Mouse (Mus musculus): ENCODE measurements around the gene Brd3.

- no peak for TF ChIP-seq GATA1 (IDR thresholded peaks at IDR 0.05; ENCODE audit: borderline replicate concordance, low read length)
- TF ChIP-seq FLI1 (IDR thresholded peaks at IDR 0.05; ENCODE audit: low read length): no peak
These were observed 31.8 kb downstream of the Brd3 start for GRCm38 (mm10) chr2:27475495-27476302.
